Mouse (Mus musculus) urinary bladder, postnatal 10 days (tissue): ENCODE results near the gene H2-M10.4.
"Not testable (repeated sequence)": the region's sequence is repeated elsewhere in the genome, so short reads cannot be mapped to it uniquely, and the experiment has no call there.

ENCODE experiments used
- DNase-seq: peaks from one replicate; pipeline ENCODE4 v3.0.0; 2022; ENCODE audit warnings: low spot score

Gene H2-M10.4

DNA sequence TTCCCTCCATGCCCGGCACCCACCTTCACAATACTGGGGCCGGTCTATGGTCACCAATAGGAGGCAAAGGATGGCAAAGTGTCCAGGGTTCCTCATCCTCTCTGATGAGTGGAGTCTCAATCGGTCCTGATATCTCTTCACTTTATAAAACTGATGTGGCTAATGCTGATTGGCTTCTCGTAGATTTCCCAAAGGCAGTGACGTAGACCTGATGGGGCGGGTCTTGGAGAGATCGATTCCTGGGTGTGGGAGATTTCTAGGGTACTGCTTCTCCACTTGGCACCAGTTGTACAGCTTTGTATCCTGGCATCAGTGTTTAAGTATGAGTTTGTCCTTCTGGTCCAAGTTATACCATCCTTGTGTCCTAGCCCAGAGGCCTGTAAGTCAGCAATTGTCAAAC lies at the start of gene H2-M10.4:
TSS of gene H2-M10.4 (minus strand) at position 101 of the 400 bp plus-strand sequence.
- DNase-seq: no peak

DNA sequence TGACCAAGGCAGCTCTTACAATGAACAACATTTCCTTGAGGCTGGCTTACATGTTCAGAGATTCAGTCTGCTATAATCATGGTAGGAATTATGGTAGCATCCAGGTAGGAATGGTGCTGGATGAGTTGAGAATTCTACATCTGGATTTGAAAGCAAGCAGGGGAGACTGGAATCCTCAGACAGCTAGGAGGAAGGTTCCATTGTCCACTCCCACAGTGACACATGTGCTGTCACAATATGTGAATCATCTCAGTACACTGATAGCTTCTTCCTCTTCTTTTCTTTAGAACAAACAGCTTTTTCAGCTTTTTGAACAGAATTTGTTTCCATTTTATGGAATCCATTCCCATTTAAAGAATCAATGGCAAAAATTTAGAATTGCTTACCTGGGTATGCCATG lies 41.8 kb upstream of the H2-M10.4 start:
- no peak for DNase-seq

DNA sequence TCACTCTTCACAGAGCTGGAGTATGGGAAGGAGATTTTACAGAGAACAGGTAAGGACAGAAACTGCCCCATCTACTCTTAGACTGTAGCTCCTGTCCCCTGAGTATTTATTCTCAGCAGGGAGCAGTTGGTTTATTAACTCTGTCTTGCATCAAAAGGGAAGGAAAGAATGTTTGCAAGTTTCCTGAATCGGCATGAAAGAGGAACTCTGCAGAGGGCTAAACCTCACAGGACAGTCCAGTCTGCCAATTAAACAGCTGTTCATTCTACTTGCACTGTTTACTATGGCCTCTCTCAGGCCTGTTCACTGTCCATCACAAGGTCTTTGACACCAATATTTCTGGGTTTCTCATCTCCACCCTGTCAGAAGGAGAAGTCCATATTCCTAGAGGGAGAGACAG lies 38.3 kb upstream of the H2-M10.4 start:
- no peak for DNase-seq

DNA sequence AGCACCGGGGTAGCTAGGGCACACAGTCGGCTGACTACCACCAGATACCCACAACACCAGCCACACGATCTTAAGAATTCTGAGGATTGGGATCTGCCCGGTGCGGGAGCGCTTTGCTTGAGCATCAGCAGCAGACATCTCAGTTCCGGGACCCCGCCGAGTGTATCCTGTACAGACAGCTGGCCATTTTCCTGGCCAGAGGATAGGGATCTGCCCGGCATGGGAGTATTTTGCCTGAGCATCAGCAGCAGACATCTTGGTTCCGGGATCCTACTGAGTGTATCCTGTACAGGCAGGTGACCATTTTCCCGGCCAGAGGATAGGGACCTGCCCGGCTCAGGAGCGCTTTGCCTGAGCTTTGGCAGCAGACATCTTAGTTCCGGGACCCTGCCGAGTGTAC lies 26.0 kb upstream of the H2-M10.4 start:
- DNase-seq: not testable (repeated sequence)

DNA sequence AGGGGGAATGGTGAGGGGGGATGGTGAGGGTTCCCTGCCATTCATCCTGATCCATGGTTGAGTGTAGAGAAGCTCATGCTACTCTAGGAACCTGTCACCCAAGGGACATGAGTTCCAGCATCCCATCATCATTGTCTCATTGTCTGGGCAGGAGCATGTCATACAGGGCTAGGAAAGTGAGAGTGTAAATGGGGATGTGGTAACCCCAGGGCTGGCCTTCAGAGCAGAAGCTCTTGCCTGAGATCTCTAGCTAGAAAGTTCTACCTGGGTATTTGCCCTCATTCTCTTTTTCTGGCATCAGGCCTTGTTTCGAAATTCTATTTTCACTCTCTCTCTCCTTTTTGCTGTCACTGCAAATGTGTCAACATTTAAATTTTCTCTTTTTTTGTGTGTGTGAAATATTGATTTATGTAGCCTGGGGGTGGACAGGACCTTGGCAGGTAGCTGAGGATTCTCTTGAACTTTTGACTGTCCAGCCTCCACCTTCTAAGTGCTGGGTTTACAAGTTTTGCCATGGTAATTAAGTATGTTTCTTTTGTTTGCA lies 24.6 kb upstream of the H2-M10.4 start:
- no peak for DNase-seq

DNA sequence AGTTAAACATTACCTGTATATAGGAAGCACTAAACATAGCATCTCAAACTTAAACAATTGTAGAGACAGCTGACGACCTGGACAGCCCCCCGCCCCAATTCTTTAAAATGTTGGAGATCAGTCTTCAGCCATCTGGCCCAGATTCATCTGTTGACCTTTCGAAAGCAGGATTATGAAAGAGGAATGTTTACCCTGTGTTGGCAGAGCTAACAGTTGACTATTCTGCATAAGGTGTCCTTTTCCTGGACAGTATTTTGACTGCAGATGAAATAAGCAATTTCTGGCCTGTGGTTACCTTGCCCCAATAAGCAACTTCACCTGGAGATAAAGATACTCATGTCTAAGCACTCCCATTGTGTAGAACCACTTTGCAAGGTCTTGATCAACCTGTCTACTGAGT lies 21.7 kb upstream of the H2-M10.4 start:
- no peak for DNase-seq

DNA sequence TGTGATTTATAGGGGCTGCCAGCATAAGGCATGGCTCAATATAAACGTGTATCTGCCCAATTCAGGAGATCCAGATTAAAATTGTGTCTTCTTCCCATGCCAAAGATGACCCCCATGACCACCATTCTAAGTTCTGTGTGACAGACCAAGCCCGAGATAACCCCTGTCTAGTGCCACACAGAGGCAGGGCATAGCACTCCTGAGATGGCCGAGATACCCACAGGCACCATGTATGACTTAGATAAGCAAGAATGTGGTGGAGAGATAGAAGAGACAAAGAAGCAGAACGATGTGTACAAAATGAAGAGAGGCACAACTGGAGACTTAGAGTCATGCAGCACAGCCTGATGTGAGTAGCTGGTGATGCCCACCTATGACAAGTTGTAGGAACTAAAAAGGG lies 5.9 kb downstream of the H2-M10.4 start:
- no peak for DNase-seq

DNA sequence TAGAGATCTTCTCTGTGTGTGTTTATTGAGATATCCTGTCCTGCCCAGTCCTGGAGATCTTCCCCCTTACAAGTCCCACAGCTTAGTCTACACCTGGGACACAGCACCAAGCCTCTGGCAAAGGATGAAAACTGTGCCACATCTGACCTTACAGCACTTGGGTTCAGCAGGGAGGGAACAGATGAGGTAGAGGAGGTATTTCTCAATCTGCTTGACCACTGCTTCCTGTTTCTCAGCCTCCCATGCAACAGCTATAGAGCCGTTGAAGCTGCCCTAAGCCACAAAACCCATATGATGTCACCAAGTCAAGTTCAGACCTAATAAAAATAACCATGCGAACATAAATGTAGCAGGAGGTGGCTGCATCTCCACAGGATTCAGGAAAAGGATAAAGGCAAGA lies 30.7 kb downstream of the H2-M10.4 start:
- no peak for DNase-seq

DNA sequence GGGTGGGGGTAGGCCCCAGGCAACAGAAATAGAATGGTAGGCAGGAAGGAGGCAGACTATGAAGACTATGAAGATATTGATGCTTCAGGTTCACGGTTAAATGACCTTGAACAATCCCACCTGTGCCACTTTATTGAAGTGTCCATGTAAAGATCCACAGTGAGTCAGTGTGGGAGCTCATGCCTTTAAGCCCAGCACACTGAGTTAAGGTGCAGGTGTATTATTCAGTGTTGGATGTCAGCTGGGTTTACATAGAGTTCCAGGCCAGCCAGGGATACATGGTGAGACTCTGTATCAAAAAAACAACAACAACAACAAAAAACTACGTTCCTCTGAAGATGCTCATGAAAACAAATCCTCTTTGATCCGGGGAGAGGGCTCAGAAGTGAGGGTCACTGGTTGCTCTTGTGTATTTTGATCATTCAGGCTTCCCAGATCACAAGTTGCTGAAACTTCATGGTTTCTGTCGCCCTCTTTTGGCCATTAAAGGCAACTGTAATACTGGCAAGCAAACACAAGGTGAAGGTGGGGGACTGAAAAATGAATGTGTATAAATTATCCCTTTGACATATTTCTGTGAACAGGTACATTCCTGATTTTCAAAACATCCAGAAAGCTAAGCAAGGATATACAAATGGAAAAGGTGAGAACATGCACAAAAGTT lies 43.9 kb downstream of the H2-M10.4 start:
- no peak for DNase-seq

DNA sequence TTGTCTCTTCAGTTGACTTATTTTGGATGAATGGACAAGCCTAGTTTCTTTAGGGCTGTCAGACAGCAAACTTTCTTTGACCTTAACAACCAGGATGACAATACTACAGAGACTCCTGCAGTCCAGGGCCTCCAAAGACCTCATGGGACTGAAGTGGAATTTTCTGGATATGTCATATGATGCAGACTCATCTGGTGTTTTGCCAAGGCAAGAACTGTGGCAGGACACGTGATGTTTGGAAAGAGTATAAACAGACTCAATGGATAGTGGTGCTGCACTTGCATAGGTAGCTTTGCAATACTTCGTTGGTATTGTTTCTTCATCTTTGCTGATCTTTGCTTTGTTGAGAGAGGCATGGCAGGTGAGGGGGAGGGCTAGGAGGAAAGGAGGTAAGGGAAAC lies 44.7 kb downstream of the H2-M10.4 start:
- DNase-seq: no peak

DNA sequence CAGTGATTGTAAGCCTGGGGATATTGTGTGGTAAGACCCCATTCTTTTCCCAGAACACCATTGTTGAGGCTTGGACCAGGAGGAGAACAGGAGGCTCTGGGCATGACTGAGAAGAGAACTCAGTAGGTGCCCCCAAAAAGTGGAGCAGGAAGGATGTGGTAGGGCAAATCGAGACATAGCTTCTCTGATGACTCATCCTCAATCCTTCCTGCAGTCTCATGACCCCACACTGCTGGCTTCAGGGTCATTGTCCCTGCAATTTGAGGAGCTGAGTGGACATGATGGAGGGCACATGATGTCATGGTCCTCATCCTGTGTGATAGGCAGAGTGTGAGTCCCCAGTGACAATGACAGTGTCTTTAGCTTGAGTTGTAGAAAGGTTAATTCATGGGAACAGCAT lies 46.7 kb downstream of the H2-M10.4 start:
- DNase-seq: no peak

DNA sequence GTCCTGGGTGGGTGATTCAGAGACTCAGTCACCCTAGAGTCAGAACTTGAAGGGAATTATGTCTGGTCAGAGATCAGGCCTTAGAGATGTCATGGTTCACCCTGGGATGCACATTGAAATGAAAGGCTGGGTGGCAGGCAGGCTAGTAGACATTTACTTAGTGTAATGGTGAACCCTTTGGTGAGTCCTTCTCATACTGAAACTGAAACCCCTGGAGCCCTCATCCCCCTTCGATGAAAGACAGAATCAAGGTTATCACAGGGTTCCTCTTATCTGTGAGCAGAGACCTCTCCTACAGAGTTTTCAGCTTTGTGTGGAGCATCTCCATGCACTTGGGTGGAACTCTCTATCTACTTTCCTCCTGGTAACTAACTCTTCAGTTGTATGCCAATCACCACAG lies 47.8 kb downstream of the H2-M10.4 start:
- DNase-seq: no peak
